Mouse (Mus musculus): ENCODE data around the gene Nek1. TPM values are rescaled to one million over a fixed set of nuclear protein-coding genes. Genes with fewer than 3 reads are reported as not detected.
A peak's percentile ranks its signal among the peaks of the same experiment; 100 is the strongest.
"Not testable (repeated sequence)": the region's sequence is repeated elsewhere in the genome, so short reads cannot be mapped to it uniquely, and the experiment has no call there.

The Nek1 gene
- polyA plus RNA-seq, 1 experiment from 2014 or later = 22.6 TPM

- Histone ChIP-seq H3K4me1 (no peaks in the 10 kb centered on the region), H3K27me3 (replicated peaks) (no peaks in the 10 kb centered on the region), H3K9me3 (no peaks in the 10 kb centered on the region), H3K4me3 (no peak overlapping the region), H3K9ac (no peak overlapping the region), H3K27ac (no peak overlapping the region), H3K36me3 (no peaks in the 10 kb centered on the region), H3K4me2 (replicated peaks) (no peak overlapping the region)
- WGBS = 63% methylated on average over 3 of the region's 3 CpGs
- no peak for ATAC-seq (ENCODE audit: low FRiP score, low read depth)
These were observed 27.3 kb upstream of the Nek1 start for GRCm38 (mm10) chr8:60965741-60966140.

DNA sequence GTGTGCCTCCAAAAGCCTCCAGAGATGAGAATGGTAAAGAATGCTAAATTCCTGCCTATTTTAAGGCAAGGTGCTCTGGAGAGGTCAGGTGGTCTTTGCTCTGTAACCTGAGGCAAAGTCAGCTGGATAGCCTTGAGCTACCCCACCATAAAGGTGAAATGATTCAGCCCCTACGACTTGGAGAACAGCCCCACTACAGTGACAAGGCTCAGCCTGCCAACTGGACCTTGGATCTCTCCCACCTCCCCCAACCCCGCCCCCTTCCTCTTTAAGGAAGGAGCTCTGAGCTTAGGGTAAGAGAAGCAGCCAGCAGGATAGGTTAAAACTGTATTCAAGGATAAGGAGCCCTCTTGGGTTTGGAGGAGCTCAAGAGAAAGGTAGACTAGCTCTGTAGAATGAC, 23.9 kb upstream of the Nek1 start:
- H3K9ac ChIP-seq = no peak overlapping the region

GRCm38 (mm10) chr8:60971808-60972207, 21.2 kb upstream of the Nek1 start:
- WGBS = 75% methylated on average over 4 of the region's 4 CpGs
- Histone ChIP-seq H3K36me3 (no peaks in the 10 kb centered on the region), H3K9me3 (no peaks in the 10 kb centered on the region), H3K4me2 (replicated peaks) (no peak overlapping the region), H3K4me1 (no peaks in the 10 kb centered on the region), H3K27ac (no peak overlapping the region), H3K9ac (no peak overlapping the region), H3K27me3 (replicated peaks) (no peaks in the 10 kb centered on the region), H3K4me3 (no peak overlapping the region)
- ATAC-seq (ENCODE audit: low FRiP score, low read depth) = no peak

More for the DNA sequence above, 23.9 kb upstream of the Nek1 start:
- H3K36me3 ChIP-seq = no peaks in the 10 kb centered on the region
- H3K9me3 ChIP-seq = no peaks in the 10 kb centered on the region
- 40% methylated on average over 2 of the region's 2 CpGs for WGBS
- ATAC-seq (ENCODE audit: low FRiP score, low read depth) = no peak
- H3K4me2 ChIP-seq (replicated peaks) = no peak overlapping the region
- H3K4me3 ChIP-seq = no peak overlapping the region
- no peaks in the 10 kb centered on the region for H3K4me1 ChIP-seq
- no peaks in the 10 kb centered on the region for H3K27me3 ChIP-seq (replicated peaks)
- no peak overlapping the region for H3K27ac ChIP-seq

GRCm38 (mm10) chr8:60973448-60973847, 19.5 kb upstream of the Nek1 start:
- 85% methylated on average over 2 of the region's 2 CpGs for WGBS

DNA sequence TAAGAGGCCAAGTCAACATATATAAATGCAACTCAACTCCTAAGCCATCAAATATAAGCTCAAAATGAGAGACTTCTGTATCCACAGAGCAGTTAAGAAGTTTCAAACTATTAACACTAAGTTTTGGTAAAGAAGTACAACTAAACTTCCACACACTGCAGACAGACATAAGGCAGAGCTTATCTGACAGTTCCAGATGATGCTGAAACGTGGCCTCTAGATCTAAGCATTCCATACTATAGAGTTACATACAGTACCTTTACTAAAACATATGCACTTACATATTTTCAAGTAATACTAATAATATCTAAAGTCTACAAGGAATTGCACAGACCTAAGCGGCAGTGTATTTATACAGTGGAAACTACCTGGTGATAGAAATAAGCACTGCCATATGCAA, 18.2 kb upstream of the Nek1 start:
- Histone ChIP-seq H3K27me3 (replicated peaks) (no peaks in the 10 kb centered on the region), H3K4me2 (replicated peaks) (no peak overlapping the region), H3K4me1 (no peaks in the 10 kb centered on the region), H3K4me3 (no peak overlapping the region), H3K9me3 (no peaks in the 10 kb centered on the region), H3K27ac (no peak overlapping the region), H3K36me3 (no peaks in the 10 kb centered on the region), H3K9ac (no peak overlapping the region)
- WGBS = 93% methylated on average over 2 of the region's 2 CpGs
- ATAC-seq (ENCODE audit: low FRiP score, low read depth) = no peak

More at GRCm38 (mm10) chr8:60973448-60973847, 19.5 kb upstream of the Nek1 start:
- no peak overlapping the region for H3K4me2 ChIP-seq (replicated peaks)
- H3K9ac ChIP-seq = no peak overlapping the region
- no peaks in the 10 kb centered on the region for H3K27me3 ChIP-seq (replicated peaks)
- H3K9me3 ChIP-seq = no peaks in the 10 kb centered on the region
- H3K4me3 ChIP-seq = no peak overlapping the region
- H3K36me3 ChIP-seq = no peaks in the 10 kb centered on the region
- no peak for ATAC-seq (ENCODE audit: low FRiP score, low read depth)
- H3K27ac ChIP-seq = no peak overlapping the region
- H3K4me1 ChIP-seq = no peaks in the 10 kb centered on the region

DNA sequence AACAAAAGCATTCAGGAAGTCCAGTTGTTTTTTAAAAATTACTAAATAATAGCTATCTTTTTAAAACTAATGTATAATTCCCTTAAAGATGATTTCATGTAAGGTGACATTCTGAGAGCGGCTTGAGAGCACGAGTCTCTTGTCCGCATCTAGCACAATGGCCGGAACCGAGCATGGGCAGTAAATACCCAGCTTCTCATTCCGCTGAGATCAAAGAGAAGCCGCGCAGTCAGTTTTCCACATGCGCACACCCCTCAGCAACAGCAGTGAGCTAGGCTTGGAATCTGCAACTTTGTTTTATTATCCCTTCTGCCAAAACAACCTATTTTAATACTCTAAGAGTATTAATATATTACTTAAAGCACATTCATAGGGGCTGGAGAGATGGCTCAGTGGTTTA, 16.2 kb upstream of the Nek1 start:
- no peak overlapping the region for H3K4me2 ChIP-seq (replicated peaks)
- ATAC-seq (ENCODE audit: low FRiP score, low read depth) = no peak
- H3K9ac ChIP-seq = no peak overlapping the region
- 71% methylated on average over 9 of the region's 9 CpGs for WGBS
- H3K4me3 ChIP-seq = no peak overlapping the region
- no peaks in the 10 kb centered on the region for H3K4me1 ChIP-seq
- no peaks in the 10 kb centered on the region for H3K36me3 ChIP-seq
- no peaks in the 10 kb centered on the region for H3K9me3 ChIP-seq
- no peaks in the 10 kb centered on the region for H3K27me3 ChIP-seq (replicated peaks)
- no peak overlapping the region for H3K27ac ChIP-seq

- no peak overlapping the region for H3K4me3 ChIP-seq
- no peak overlapping the region for H3K4me2 ChIP-seq (replicated peaks)
- no peaks in the 10 kb centered on the region for H3K36me3 ChIP-seq
- H3K27me3 ChIP-seq (replicated peaks) = no peaks in the 10 kb centered on the region
- H3K9me3 ChIP-seq = no peaks in the 10 kb centered on the region
- WGBS = 90% methylated on average over 5 of the region's 5 CpGs
- H3K9ac ChIP-seq = no peak overlapping the region
- ATAC-seq (ENCODE audit: low FRiP score, low read depth) = no peak
- no peaks in the 10 kb centered on the region for H3K4me1 ChIP-seq
- no peak overlapping the region for H3K27ac ChIP-seq
These were observed 14.5 kb upstream of the Nek1 start for GRCm38 (mm10) chr8:60978496-60978895.

- ATAC-seq (ENCODE audit: low FRiP score, low read depth) = no peak
- Histone ChIP-seq H3K4me1 (no peaks in the 10 kb centered on the region), H3K27me3 (replicated peaks) (no peaks in the 10 kb centered on the region), H3K9ac (no peak overlapping the region), H3K4me3 (no peak overlapping the region), H3K4me2 (replicated peaks) (peak overlapping the region; percentile 97), H3K9me3 (no peaks in the 10 kb centered on the region), H3K36me3 (no peaks in the 10 kb centered on the region), H3K27ac (no peak overlapping the region)
- 59% methylated on average over 1 of the region's 1 CpGs for WGBS
These were observed 11.6 kb upstream of the Nek1 start for GRCm38 (mm10) chr8:60981388-60981787.

DNA sequence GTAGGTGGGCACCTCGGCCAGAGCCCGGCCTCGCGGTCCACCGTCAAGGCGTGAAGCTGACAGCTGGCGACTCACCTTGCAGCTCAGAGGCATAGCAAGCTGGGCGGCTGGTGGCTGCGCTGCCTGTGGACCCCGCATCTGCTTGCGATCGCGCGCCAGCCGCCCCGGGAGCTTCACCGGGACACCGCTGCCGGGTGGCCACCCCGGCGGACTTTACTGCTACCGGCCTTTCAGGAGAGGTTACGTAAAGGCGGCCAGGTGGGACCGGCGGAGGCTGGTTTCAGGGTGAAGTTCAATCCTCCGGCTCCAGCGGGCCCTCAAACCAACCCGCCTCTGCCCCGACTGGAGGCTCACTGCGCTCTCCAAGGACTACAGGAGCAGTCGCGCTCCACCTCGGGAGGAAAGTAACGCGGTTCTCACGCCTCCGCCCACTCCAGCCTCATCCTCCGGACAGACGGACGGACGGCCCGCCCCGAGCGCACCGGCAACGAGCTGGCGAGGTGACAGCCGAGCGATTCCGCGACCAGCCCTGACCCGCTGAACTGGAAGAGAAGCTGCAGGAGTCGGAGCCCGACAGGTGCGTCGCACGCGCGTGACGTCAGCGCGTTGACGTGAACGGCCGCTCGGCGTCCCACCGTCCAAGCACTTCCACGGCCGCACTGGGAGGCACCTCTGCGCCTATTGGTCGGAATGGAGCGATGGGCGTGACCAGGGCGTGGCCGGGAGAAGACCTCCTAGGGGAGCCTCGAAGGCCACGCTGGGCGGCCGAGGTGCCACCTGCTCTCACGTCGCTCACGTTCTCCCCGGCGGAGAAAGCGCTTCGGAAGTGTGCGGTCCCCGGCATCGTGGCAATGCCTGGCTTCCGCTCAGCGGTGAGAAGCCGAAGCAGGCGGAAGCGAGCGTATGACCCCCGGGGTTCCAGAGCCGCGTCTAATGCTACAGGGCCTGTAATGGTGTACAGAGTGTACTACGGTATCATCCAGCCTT, 10.0 kb upstream of the Nek1 start, which contains the start of gene Clcn3:
TSS of gene Clcn3 (minus strand) at position 600 of the 987 bp plus-strand sequence.
- H3K9me3 ChIP-seq = no peaks in the 10 kb centered on the region
- no peaks in the 10 kb centered on the region for H3K4me1 ChIP-seq
- under 1% methylated on average over 101 of the region's 101 CpGs for WGBS
- peak; percentile 100 for ATAC-seq (ENCODE audit: low FRiP score, low read depth)
- H3K36me3 ChIP-seq = no peaks in the 10 kb centered on the region
- peak within 1 kb of the TSS; percentile 79 for H3K4me3 ChIP-seq
- peak within 1 kb of the TSS; percentile 62; the same call in 1 of the 2 replicates for H3K27ac ChIP-seq
- peak within 1 kb of the TSS; percentile 97 for H3K4me2 ChIP-seq (replicated peaks)
- peak within 1 kb of the TSS; percentile 80 for H3K9ac ChIP-seq
- H3K27me3 ChIP-seq (replicated peaks) = no peaks in the 10 kb centered on the region

GRCm38 (mm10) chr8:60983688-60984079, 9.3 kb upstream of the Nek1 start:
- peak overlapping the region; percentile 62; the same call in 1 of the 2 replicates for H3K27ac ChIP-seq
- H3K9ac ChIP-seq = peak overlapping the region; percentile 80
- no peaks in the 10 kb centered on the region for H3K4me1 ChIP-seq
- ATAC-seq (ENCODE audit: low FRiP score, low read depth) = peak; percentile 73
- H3K27me3 ChIP-seq (replicated peaks) = no peaks in the 10 kb centered on the region
- 10% methylated on average over 9 of the region's 9 CpGs for WGBS
- no peaks in the 10 kb centered on the region for H3K9me3 ChIP-seq
- H3K36me3 ChIP-seq = no peaks in the 10 kb centered on the region
- peak overlapping the region; percentile 97 for H3K4me2 ChIP-seq (replicated peaks)
- H3K4me3 ChIP-seq = peak overlapping the region; percentile 79

- ATAC-seq (ENCODE audit: low FRiP score, low read depth); H3K4me1 ChIP-seq; H3K9ac ChIP-seq; H3K9me3 ChIP-seq; H3K4me2 ChIP-seq (replicated peaks); H3K4me3 ChIP-seq; H3K36me3 ChIP-seq; H3K27ac ChIP-seq; H3K27me3 ChIP-seq (replicated peaks): not testable (repeated sequence)
- 84% methylated on average over 17 of the region's 17 CpGs for WGBS
These were observed 8.6 kb upstream of the Nek1 start for GRCm38 (mm10) chr8:60984260-60985010.

DNA sequence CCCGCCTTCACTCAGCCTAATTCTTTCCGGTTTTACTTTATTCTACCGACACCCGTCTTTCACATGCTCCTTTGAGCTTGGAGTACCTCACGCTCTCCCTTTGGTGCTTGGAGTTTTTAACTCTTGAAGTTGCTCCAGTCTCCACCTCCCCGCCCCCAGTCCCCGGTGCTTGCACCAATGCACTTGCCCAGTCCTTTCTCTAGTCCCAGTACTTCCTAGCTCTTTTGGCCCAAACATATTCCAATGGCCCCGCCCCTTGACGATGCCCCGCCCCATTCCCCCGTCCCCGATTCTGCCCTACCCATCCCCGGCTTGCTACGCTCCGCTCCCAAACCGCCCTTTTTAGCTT, 460 bp upstream of the Nek1 start:
- H3K4me1 ChIP-seq = peaks cover 6% of the 10 kb centered on the region; the same call in 1 of the 2 replicates
- H3K9ac ChIP-seq = peak overlapping the region; percentile 66
- H3K27me3 ChIP-seq (replicated peaks) = no peaks in the 10 kb centered on the region
- H3K4me3 ChIP-seq = peak overlapping the region; percentile 73
- H3K4me2 ChIP-seq (replicated peaks) = peak overlapping the region; percentile 76
- peak overlapping the region; percentile 79 for H3K27ac ChIP-seq
- no peaks in the 10 kb centered on the region for H3K9me3 ChIP-seq
- under 1% methylated on average over 16 of the region's 16 CpGs for WGBS
- no peaks in the 10 kb centered on the region for H3K36me3 ChIP-seq
- ATAC-seq (ENCODE audit: low FRiP score, low read depth) = peak; percentile 92; the same call in 1 of the 2 replicates
